Mouse (Mus musculus): Measurements from ENCODE around the gene Kcnk10.
"Not testable (repeated sequence)": the region's sequence is repeated elsewhere in the genome, so short reads cannot be mapped to it uniquely, and the experiment has no call there.

The Kcnk10 gene

DNA sequence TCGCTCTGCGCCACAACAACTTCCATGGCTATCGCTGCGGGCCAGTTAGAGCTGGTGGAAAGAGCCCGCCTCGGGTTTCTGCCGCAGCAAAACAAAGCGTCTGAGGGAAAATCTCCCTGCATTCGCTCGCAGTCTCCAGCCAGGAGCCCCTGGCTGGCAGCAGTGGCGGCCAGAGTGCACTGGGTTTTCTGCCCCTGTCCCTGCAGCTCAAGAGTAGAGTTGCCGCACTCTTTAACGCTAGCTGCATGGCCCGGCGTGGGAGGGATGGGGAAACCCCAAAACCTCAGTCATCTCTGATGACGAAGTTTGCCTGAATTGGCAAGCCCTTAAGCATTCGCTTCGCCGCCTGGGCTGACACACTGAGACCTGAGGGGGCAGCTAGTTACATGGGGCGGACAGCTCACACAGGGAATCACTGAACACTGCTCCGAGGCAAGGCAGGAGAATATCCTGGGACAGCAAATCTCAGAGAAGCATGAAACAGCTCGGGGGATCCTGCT lies at the start of gene Kcnk10:
Gene Kcnk10, minus strand, starts transcription at position 450 of the 500 bp plus-strand sequence.
- DNase-seq (ENCODE audit: low spot score): peak; percentile 7

DNA sequence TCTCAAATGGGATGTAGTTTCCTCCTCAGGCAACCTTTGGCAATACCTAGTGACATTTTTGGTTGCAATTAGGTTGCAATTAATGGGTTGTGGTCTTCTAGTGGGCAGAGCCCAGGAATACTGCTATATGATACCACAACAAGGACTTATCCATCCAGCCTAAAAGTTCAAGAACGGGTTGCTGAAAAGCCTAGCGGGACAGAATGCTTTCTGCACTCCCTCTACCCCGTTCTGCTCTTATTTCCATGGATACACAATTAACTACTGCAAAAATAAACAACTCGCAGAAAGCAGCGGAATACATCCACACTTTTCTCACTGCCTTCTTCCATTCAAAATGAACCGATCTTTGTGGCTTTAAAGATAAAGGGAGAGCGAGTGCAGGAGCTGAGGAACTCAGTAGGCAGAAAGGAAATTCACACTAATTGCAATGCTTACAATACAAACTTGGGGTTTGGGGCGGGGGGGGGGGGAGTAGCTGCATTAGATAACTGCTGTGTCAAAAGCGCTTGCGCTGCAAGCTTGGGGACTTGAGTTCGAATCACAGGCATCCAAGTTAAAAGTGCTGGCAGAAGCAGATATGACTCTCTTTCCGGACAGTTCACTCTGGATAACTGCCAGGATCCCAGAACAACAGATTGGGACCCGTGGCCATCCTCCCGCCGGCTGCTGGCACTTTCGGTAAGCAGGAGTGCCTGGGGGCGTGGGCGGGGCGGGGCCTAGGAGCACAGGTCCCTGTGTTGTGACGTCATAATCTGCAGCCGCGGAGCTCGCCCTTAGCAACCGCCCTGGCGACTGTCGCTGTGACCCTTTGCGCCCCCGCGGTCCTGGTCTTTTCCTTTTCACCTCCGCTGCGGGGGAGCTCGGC lies 49.5 kb upstream of the Kcnk10 start, which contains the start of gene Spata7:
Gene Spata7, plus strand, starts transcription at position 766 of the 868 bp plus-strand sequence.
- peak; percentile 87 for DNase-seq (ENCODE audit: low spot score)

DNA sequence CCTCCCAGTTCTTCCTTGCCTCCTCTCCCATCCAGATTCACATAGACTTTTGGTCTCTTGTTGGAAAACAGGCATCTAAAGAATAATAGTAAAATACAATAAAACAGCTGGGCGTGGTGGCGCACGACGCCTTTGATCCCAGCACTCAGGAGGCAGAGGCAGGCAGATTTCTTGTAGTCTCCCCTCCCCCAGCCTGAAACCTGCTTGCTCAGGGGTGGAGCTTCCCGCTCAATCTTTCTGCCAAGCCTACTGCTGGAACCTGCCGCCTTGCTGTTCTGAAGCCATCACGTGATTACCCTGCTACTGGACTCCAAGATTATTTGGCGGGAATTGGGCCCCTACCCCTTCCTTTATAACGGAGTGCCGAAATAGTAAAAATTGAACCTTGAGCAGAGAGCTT lies 45.2 kb upstream of the Kcnk10 start:
- DNase-seq (ENCODE audit: low spot score): not testable (repeated sequence)

DNA sequence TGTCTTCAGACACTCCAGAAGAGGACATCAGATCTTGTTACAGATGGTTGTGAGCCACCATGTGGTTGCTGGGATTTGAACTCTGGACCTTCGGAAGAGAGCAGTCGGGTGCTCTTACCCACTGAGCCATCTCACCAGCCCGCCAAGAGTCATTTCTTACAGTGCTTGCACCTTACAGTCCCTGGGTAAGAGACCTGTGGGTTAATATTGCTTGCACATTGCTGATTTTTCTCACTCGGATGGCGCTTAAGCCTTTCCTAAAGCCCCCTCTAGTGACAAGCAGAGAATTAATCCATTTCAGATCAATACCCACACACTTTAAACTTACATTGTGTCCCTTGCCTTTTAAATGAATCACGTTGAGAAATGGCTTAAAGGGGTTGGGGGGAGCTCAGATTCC lies 42.8 kb upstream of the Kcnk10 start:
- DNase-seq (ENCODE audit: low spot score): not testable (repeated sequence)

DNA sequence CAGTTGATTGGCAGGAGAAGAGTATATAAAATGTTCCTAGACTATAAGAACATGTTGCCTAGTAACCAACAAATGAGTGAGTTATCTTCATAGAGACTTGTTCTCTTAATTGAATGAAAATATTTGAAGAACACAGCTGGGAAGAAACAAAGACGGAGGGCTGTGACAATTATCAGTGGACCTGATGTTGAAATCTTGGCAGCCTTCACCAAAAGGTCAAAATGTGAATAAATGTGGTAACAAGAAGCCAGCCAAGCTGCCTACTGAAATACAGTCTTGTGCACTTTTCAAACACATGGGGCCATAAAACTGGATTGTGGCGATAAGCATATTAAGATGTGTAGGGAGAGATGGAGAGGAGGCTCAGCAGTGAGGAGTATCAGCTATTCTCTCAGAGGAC lies 41.4 kb upstream of the Kcnk10 start:
- DNase-seq (ENCODE audit: low spot score): peak; percentile 69

DNA sequence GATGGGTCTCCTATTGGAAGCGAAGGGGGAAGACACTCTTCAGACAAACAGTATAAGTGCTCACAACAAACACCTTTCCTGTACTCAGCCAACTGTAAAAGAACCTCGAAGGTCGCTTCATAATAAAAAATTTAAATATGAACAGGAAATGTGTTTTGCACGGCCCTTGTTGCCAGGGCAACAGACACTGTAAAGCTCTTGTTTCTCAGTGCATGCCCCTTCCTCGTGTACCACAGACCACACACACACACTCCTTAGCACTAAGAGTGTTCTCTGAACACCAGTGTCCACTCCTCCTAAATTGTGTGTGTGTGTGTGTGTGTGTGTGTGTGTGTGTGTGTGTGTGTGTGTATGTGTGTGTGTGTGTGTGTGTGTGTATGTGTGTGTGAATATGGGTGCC lies 37.6 kb upstream of the Kcnk10 start:
- no peak for DNase-seq (ENCODE audit: low spot score)

DNA sequence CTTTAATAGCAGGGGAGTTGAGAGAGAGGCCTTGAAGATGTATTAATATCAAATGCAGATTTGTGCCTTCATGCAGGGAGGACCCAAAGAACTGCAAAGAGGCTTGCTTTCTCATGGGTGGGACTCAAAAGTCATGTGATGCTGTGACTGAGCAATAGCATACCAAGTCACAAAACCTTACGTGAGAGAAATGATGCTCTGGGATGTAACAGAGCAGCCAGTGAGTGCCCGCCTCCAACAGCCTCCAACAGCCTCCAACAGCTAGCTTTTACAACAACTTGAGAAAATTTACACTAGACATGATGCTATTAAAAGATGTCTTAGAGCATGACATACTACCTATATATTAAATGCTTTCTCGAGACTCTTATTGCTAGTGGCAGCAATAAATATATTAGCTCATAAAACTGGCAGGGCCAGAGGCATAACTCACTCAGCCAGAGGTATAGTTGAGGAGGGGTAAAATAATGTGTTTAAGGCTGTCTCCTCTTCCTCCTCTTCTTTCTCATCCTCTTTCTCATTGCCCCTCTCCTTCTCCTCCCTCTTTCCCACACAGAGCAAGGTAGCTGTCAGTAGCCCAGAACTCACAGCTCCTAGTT lies 36.9 kb upstream of the Kcnk10 start:
- no peak for DNase-seq (ENCODE audit: low spot score)

GRCm38 (mm10) chr12:98610341-98610740 lies 32.2 kb upstream of the Kcnk10 start:
- no peak for DNase-seq (ENCODE audit: low spot score)

- DNase-seq (ENCODE audit: low spot score): no peak
Measured at GRCm38 (mm10) chr12:98606595-98607290, 28.6 kb upstream of the Kcnk10 start.

- DNase-seq (ENCODE audit: low spot score): no peak
Measured at GRCm38 (mm10) chr12:98605264-98605663, 27.2 kb upstream of the Kcnk10 start.

DNA sequence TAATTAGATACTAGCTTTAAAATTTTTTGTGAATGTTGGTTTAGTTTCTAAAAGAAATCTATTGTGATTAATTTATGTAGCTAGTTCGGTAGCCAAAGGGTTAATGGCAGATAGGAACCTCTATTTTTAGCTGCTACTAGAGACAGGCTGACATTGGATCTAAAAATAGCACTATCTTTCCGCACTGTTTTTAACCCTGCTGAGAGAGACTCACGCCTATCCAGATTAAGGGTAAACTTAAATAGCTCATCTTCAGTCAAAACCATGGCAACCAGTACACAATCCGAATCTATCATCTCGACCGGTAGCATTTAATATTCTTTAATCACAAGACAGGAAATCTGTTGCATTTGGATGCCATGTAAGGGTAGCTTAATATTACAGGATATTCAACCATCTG lies 24.0 kb upstream of the Kcnk10 start:
- no peak for DNase-seq (ENCODE audit: low spot score)

DNA sequence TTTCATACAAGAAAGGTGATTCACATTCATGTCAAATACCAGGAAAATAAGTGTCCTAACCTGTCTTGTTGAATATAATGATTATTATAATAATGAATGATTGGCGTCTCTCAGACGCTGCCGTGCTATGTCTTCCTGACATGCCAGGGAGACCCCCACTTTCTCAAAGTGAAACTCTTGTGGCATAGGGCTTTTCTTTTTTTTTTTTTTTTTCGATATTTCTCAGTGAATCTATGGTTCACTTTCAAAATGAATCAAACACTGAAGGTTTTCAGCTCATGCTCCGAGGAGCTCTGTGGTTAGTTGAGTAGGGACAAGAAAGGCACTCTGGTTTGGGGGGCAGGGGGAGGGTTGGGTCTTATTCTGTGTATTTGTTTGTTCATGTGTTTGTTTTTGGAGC lies 22.8 kb upstream of the Kcnk10 start:
- DNase-seq (ENCODE audit: low spot score): no peak

DNA sequence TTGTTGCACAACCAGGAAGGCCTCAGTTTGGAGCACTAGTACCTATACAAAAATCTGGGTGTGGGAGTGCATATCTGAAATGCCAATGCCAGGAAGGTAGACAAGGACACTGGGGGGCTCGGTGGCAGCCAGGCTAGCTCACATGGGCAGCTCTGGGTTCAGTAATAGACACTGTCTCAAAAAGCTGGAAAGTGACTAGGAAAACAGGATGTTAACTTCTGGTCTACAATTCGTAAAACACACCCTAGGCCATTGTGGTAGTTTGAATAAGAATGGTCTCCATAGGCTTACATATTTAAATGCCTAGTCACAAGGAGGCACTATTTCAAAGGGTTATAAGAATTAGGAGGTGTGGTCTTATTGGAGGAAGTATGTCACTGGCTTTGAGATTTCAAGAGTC lies 12.9 kb upstream of the Kcnk10 start:
- DNase-seq (ENCODE audit: low spot score): no peak

DNA sequence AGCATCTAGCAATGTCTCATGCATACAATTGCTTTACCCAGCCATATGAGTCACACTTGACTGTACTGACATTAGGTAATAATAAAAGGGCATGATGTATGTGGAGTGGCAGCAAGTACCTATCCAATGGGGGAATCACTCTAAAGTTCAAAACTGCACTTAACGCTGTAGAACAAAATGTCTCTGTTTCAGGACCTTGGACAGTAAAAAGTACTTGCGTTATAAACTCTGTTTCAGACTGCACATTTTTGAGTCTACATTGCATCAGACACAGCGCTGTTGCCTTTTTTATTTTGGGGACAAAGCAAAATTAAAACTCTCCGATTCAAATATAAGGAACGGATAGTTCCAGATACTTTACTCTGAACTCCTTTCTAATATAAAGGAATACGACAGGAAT lies 10.5 kb upstream of the Kcnk10 start:
- DNase-seq (ENCODE audit: low spot score): peak; percentile 65

GRCm38 (mm10) chr12:98585302-98585701 lies 7.2 kb upstream of the Kcnk10 start:
- DNase-seq (ENCODE audit: low spot score): no peak

DNA sequence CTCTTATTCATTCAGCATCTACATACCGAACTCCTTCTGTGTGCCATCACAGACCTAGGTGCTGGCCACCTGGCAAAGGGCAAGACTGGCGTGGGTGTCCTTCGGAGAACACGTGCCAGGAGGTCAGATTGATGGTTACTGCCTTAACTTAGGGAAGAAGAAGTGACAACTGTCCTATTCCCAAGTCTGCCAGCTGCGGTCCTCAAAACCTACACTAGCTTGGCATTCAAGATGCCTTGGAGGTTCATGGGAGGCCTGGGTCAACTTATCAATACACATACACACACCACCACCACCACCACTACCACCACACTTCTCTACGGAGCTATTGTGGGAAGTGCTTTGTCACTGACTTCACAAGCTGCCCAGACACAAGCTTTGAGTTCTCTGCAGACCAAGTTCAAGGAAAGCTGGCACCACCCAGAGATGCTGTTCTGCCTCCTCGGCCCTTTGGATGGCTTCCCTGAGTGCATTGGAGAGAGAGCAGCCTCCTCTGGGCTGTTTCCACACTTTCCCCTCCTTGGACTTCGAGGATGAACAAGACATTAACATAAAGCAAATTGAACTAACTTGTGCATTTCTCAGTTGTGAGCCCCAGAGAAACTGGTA lies 2.1 kb downstream of the Kcnk10 start:
- no peak for DNase-seq (ENCODE audit: low spot score)

- no peak for DNase-seq (ENCODE audit: low spot score)
Measured at GRCm38 (mm10) chr12:98575195-98575887, 2.8 kb downstream of the Kcnk10 start.

GRCm38 (mm10) chr12:98574353-98575194 lies 3.5 kb downstream of the Kcnk10 start:
- DNase-seq (ENCODE audit: low spot score): no peak

DNA sequence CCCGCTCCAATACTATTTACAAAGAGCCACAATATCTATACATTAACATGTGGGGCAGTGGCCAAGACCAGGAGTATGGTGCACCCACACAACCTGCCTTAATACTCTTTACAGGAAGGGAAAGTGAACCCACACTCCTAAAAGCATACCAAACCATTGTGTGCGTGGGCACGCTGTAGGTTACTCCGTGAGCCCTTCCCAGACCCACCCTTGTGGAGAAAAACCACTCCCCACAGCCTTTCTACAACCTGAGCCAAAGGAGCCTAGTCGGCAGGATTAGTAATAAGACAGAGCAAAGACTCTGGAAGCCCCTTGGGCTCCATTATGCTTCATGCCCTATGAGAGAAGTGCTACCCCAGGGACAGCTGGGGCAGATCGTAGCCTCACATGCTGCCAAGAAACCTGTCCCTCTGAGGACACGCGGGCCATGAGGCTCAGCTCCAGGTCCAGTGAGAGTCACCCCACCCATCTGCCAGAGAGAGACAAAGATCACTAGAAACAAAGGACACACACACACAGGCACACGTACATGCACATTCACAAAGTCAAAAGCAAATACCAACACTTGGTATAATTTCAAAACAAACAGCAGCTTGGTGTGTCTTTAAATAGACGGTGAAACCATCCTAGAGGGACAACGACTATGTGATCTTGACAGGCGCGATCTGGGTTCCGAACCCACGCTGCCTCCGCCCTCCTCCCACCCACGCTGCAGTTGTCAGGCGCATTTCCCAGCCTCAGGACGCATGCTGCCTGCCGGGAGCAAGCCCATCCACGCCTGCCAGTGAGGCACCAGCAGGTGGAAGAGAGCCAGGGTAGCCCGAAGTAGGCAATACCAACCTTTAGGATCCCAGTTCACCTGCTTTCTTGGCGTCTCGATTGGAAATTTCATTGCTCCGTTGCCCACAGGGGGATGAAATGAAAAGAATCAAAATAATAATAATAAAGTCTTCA lies 4.5 kb downstream of the Kcnk10 start:
- no peak for DNase-seq (ENCODE audit: low spot score)
